Mouse (Mus musculus) heart, postnatal 14 days (tissue): Measurements from ENCODE around the gene Slc39a7. TPM values are rescaled to one million over a fixed set of nuclear protein-coding genes. Genes with fewer than 3 reads are reported as not detected.

Experiments
- DNase-seq, 2 experiments: peaks; one replicate each; pipeline ENCODE4 v3.0.0; 2021 to 2022
- intact Hi-C: fragments of 180-260 bp; cut with DNase I; formaldehyde crosslinking; loops from one replicate; pipeline ENCODE4 v1.15.1; 2025
- long read RNA-seq, 2 experiments: library from polyadenylated mRNA; stranded (forward); transcript quantifications; one replicate each; pipeline ENCODE4 v2.0.0; 2021
- total RNA-seq, 2 experiments: library from RNA; stranded (reverse); gene quantifications; 2 replicates each; pipeline ENCODE4 v1.2.3; 2021

Gene Slc39a7
- total RNA-seq = 10 to 100 TPM; 63.2 to 63.3 TPM
- long read RNA-seq, experiment 1, transcript Slc39a7-204 (6 exons, 2,433 nt) = minor isoform, 7 of 71 reads
- long read RNA-seq, experiment 1, transcript Slc39a7-203 (8 exons, 1,550 nt) = minor isoform, 13 of 71 reads
- long read RNA-seq, experiment 1, transcript Slc39a7-201 (7 exons, 2,320 nt) = major isoform, 47 of 71 reads
- long read RNA-seq, experiment 1, partial matches to known transcripts = 2 of 71 reads
- long read RNA-seq, experiment 1, other reads (novel, unspliced or antisense) = 2 of 71 reads
- long read RNA-seq, experiment 2, transcript Slc39a7-201 (7 exons, 2,320 nt) = major isoform, 58 of 77 reads
- long read RNA-seq, experiment 2, transcript Slc39a7-203 (8 exons, 1,550 nt) = minor isoform, 6 of 77 reads
- long read RNA-seq, experiment 2, transcript Slc39a7-204 (6 exons, 2,433 nt) = minor isoform, 7 of 77 reads
- long read RNA-seq, experiment 2, partial matches to known transcripts = 4 of 77 reads
- long read RNA-seq, experiment 2, other reads (novel, unspliced or antisense) = 2 of 77 reads

DNA sequence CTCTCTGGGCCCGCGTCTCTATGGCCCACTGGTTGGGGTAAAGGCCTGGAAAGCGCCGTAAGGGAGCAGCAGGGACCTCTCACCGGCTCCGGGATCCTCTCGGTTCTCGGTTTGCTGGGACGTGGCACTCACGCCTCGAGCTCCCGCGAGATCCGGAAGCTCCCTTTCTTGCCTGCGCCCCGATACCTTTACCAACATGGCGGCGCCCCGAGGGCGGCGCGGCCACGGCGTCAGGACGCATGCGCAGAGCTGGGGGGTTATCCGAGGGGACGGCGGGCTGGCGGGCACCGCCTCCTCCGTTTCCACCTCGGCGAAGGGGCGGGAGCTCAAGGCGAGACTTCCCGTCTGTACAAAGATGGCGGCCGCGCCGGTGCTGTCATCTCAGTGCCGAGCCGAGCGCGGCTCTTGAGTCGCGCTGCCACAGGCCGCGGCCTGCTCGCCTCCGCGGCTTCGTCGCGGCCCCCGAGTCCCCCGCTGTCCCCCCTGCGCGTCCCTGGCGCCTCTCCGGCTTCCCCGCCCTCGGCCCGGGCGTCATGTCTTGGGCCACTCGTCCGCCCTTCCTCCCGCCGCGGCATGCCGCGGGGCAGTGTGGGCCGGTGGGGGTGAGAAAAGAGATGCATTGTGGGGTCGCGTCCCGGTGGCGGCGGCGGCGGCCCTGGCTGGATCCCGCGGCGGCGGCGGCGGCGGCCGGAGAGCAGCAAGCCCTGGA, at the start of gene Slc39a7, which contains the start of gene Rxrb:
Gene Slc39a7 (minus strand): TSS at position 218 of the 709 bp plus-strand sequence.
Gene Rxrb (plus strand): TSS at position 348 of the 709 bp plus-strand sequence.
- intact Hi-C loops = loop anchor here (5.0 kb wide), 1 partner anchor 86 kb away; the partner anchor contains the start of gene H2-DMa
- DNase-seq = peak; percentile 100

- DNase-seq = peak in 1 of 2 experiments; percentile 39
- intact Hi-C loops = no loop called here
Measured at GRCm38 (mm10) chr17:34079621-34080020, 48.1 kb upstream of the Slc39a7 start.

GRCm38 (mm10) chr17:34079002-34079401, 47.5 kb upstream of the Slc39a7 start:
- intact Hi-C loops = no loop called here
- DNase-seq = no peak

GRCm38 (mm10) chr17:34078148-34078547, 46.7 kb upstream of the Slc39a7 start:
- intact Hi-C loops = no loop called here
- no peak for DNase-seq

GRCm38 (mm10) chr17:34077549-34077948, 46.1 kb upstream of the Slc39a7 start:
- intact Hi-C loops = loop anchor here (1.0 kb wide), 1 partner anchor 92 kb away; no protein-coding TSS in a partner anchor
- peak; percentile 65 to 82 for DNase-seq

DNA sequence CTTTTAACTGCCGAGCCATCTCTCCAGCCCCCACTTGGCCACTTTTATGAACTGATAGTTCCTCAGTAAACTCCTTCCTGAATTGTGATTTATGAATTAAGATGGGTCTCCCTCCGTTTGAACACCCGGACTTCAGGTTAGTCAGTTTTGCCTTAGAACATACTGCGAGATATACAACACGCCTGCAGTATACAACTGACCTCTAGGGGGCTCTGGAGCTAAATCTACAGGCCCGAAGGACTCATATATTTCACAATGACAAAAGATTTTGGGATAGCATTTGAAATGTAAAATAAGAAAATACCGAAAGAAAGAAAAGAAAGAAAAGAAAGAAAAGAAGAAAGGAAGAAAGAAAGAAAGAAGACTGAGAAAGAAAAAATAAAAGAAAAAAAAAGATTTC, 43.8 kb upstream of the Slc39a7 start:
- peak; percentile 71 to 82 for DNase-seq
- intact Hi-C loops = no loop called here

- no peak for DNase-seq
- intact Hi-C loops = no loop called here
Measured at GRCm38 (mm10) chr17:34072091-34072490, 40.6 kb upstream of the Slc39a7 start.

DNA sequence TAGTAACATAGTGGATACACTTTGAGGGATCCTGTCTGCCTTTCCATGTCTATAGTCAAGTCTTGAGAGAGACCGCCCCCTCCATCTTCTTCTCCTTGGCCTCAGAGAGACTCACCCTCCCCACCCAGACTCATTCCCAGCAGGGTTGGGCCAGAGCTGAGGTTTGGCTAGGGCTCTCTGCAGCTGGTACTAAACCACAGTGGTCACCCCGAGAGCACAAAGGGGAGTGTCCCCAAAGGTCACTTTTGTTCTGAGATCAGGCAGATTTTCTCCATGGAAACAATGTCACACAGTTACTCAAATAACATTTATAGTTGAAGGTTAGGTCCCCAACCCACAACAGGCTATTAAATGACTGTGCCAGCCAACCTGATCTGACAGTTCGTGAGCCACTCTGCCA, 37.4 kb upstream of the Slc39a7 start:
- DNase-seq = no peak
- intact Hi-C loops = no loop called here

DNA sequence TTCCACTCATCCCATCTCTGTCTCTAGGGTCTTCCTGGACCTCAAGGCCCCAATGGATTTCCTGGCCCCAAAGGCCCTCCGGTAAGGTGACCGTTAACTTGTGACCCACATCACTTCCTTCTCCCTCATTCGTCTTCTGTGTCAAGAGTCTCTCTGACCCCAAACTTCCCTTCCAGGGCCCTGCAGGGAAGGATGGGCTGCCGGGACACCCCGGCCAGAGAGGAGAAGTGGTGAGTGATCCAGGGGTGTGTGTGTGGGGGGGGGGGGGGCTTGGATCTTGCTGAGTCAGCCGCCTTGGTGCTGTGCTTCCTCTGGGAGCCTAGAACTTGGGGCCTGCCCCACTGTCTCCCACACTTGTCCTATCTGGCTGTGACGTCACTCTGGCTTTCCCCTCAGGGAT, 25.7 kb upstream of the Slc39a7 start:
- DNase-seq = no peak
- intact Hi-C loops = no loop called here

DNA sequence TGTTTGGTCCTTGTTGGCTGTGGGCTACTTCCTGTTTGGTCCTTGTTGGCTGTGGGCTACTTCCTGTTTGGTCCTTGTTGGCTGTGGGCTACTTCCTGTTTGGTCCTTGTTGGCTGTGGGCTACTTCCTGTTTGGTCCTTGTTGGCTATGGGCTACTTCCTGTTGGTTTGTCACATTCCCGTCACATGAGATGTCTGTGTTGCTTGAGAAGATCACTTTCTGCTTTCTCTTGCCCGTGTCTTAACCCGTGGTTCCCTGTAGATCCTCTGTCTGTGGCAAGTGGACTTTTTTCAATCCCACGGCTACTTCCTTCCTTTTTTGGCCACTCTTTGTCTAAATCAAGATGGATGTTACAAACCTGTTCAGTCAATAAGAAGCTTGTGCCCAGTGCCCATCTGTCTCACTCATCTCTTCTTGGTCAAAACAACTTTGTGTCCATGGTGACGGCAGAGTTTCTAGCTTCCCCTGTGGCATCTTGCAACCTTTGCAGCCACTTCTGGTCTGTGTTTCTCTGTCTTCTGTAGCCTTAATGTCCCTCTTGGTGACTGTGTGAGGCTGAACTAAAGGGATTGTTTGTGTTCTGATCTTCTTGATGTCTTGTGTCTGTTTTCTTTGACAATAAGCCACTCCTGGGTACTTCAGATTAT, 16.0 kb upstream of the Slc39a7 start:
- intact Hi-C loops = no loop called here
- DNase-seq = no peak

GRCm38 (mm10) chr17:34045941-34046340, 14.5 kb upstream of the Slc39a7 start:
- intact Hi-C loops = no loop called here
- DNase-seq = no peak

DNA sequence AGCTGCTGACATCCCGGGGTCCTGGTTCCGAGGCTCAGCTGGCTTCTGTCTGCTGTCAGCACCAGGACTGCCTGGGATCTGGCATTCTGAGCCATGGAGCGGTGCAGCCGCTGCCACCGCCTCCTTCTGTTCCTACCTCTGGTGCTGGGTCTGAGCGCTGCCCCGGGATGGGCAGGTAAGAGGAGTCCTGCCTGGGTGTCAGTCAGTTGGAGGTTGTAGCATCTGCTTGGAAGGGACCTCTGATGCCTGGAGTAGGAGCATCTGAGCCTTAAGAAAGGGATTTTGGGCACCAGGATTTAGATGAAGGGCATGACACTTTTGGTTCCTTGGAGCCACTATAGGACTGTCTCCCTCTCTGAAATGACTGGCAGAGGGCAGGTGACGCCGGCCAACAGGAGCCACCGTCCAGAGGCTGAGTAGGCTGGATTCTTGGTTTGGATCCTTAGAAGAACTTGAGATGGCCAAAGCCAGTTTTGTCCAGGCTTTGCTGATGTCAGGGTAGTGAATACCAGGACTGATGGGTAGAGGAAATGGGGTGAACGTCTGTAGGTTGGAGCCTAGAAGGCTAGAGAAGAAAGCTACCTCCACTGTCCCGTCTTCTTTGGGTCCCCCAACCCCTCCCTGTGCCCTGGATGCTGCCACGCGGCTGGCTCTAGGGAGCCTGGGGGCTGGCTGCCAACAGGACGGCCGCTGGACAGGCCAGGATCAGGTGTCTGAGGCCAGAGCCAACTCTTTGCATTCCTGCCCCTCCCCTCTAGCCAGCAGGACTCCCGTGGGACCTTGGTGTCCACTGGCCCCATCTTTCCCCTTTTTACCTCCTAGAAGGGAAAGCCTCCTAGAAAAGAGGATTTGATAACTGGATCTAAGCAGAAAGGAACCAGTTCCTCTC, 8.3 kb upstream of the Slc39a7 start:
- peak; percentile 68 to 74 for DNase-seq
- intact Hi-C loops = no loop called here

DNA sequence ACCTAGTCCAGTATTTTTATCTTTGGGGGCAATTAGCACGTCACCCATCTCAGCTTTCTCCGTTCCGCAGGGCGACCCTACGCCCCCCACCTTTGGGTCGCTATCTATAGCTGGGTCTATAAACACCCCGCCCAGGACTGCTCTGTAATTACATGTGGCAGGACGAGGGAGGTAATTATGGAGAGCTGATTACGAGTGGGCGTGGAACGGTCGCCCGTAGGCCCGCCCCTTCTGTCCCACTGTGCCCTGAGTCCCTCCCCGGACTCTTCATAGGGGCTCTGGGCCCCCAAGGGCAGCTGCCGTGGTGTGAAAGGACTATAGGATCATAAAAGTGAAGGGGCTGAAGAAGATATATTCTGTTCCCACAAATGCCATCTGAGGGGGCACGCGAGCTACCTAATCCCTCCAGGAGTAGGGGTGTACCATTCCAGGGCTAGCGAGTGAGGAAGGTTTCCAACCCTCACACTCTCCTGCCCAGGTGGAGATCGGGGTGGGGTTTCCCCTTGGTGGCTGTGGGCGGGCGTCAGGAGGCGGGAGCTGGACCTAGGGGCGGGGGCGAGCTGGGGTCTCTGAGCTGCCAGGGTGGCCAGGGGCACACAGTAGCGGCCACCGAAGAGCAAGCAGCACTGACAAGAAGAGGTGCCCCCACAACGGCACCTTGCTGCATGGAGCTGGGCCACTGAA, 7.5 kb upstream of the Slc39a7 start, which contains the start of gene Col11a2:
Gene Col11a2 (plus strand): TSS at position 560 of the 684 bp plus-strand sequence.
- no peak for DNase-seq
- intact Hi-C loops = no loop called here

- intact Hi-C loops = no loop called here
- DNase-seq = no peak
Measured at GRCm38 (mm10) chr17:34038440-34038839, 7.0 kb upstream of the Slc39a7 start.

DNA sequence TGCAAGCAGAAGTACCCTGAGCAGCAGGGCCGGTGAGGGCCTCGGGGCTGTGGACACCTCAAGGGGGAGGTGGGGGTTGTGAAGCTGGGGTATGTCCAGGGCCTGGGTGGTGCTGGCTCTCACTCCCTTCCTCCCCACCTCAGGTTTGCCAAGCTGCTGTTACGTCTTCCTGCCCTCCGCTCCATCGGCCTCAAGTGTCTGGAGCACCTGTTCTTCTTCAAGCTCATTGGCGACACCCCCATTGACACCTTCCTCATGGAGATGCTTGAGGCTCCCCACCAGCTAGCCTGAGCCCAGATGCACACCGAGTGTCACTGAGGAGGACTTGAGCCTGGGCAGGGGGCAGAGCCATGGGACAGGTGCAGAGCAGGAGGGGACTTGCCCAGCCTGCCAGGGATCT, 5.8 kb upstream of the Slc39a7 start:
- no peak for DNase-seq
- intact Hi-C loops = no loop called here

- intact Hi-C loops = no loop called here
- DNase-seq = peak in 1 of 2 experiments; percentile 58
Measured at GRCm38 (mm10) chr17:34036647-34037046, 5.2 kb upstream of the Slc39a7 start.

DNA sequence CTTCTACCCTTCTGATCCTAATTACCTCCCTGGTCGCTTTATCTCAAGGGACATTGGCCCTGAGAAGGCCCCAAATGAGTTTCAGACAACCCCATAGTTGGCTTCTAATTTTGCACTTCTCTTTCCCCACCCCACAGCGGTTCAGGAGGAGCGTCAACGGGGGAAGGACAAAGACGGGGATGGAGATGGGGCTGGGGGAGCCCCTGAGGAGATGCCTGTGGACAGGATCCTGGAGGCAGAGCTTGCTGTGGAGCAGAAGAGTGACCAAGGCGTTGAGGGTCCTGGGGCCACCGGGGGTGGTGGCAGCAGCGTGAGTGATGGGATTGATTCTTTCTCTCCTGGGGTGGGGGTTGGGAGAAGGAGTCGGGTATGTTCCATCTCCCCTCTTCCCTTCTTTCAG, 4.0 kb upstream of the Slc39a7 start:
- DNase-seq = no peak
- intact Hi-C loops = no loop called here

DNA sequence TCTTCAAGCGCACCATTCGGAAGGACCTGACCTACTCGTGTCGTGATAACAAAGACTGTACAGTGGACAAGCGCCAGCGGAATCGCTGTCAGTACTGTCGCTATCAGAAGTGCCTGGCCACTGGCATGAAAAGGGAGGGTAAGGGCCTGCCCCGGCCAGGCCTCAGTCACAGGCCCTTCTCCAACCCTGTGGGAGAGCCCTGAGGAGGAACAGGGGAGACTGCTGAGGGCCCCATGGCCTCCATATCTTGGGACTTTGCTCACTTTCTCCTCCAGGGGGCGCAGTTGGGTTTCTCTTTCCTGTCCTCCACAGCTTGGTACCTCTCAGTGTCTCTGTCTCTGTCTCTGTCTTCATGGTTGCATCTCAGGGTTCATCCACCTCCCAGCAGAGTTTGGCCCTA, 2.6 kb upstream of the Slc39a7 start:
- intact Hi-C loops = loop anchor here (5.0 kb wide), 1 partner anchor 83 kb away; the partner anchor contains the start of gene H2-DMa
- DNase-seq = peak; percentile 69 to 80

- DNase-seq = no peak
- intact Hi-C loops = loop anchor here (5.0 kb wide), 1 partner anchor 84 kb away; the partner anchor contains the start of gene H2-DMa
Measured at GRCm38 (mm10) chr17:34033441-34033840, 2.0 kb upstream of the Slc39a7 start.
